Mouse (Mus musculus) bone marrow, adult 2 months (tissue): ENCODE results near the gene Scn5a. TPM values are rescaled to one million over a fixed set of nuclear protein-coding genes. Genes with fewer than 3 reads are reported as not detected.
A peak's percentile ranks its signal among the peaks of the same experiment; 100 is the strongest.

Source experiments
- H3K27ac ChIP-seq: fragments of 200-500 bp; 2 replicates; pipeline ENCODE4 v1.5.1; 2012; ENCODE audit warnings: low read depth, mild to moderate bottlenecking, control low read depth, inconsistent platforms, low read length; ENCODE audit not compliant: control insufficient read depth, poor library complexity, insufficient read depth
- H3K4me1 ChIP-seq: fragments of 200-500 bp; 2 replicates; pipeline ENCODE4 v1.6.1; 2011; ENCODE audit warnings: low read length; ENCODE audit not compliant: control insufficient read depth, insufficient read depth
- H3K4me3 ChIP-seq: fragments of 200-500 bp; replicated peaks from 2 replicates; pipeline ENCODE3; 2011; ENCODE audit warnings: mild to moderate bottlenecking, low read depth, low read length, control low read depth; ENCODE audit not compliant: control insufficient read depth
- CTCF ChIP-seq: fragments of 200-500 bp; IDR thresholded peaks from 2 replicates; pipeline ENCODE4 v1.5.1; 2011; ENCODE audit warnings: low read length, control low read depth; ENCODE audit not compliant: control insufficient read depth, insufficient read depth
- POLR2A ChIP-seq: fragments of 200-500 bp; IDR thresholded peaks from 2 replicates; pipeline ENCODE4 v1.6.1; 2011; ENCODE audit warnings: low read depth, mild to moderate bottlenecking, control low read depth, low read length, borderline replicate concordance; ENCODE audit not compliant: control insufficient read depth
- WGBS: fragments of 180-500 bp; shearing (Covaris S2); methylation state at CpG from one replicate; pipeline ENCODE4 v1.1.7; 2018; 5-methylcytosine and 5-hydroxymethylcytosine counted together
- polyA plus RNA-seq: library from polyadenylated mRNA; stranded (reverse); fragments of >200 nt; gene quantifications from 2 replicates; pipeline ENCODE4 v1.2.4, GENCODE M21; 2011; ENCODE audit warnings: low replicate concordance; ENCODE audit not compliant: missing spikeins, insufficient read depth, insufficient read length

Scn5a gene
- polyA plus RNA-seq, 1 experiment = not detected

- TF ChIP-seq CTCF = no peak
- Histone ChIP-seq H3K27ac (no peak overlapping the region), H3K4me1 (no peaks in the 10 kb centered on the region), H3K4me3 (no peak overlapping the region)
- WGBS = 40% methylated on average over 11 of the region's 11 CpGs
These were observed 100.5 kb downstream of the Scn5a start for GRCm38 (mm10) chr9:119478345-119478744.

- 24% methylated on average over 6 of the region's 6 CpGs for WGBS
- TF ChIP-seq CTCF (no peak), POLR2A (no peak)
- no peak overlapping the region for H3K4me3 ChIP-seq
- no peak overlapping the region for H3K27ac ChIP-seq
- H3K4me1 ChIP-seq = no peaks in the 10 kb centered on the region
These were observed 101.1 kb downstream of the Scn5a start for GRCm38 (mm10) chr9:119477754-119478153.

GRCm38 (mm10) chr9:119474717-119475611 is 103.9 kb downstream of the Scn5a start:
- no peak overlapping the region for H3K27ac ChIP-seq
- WGBS = 73% methylated on average over 15 of the region's 15 CpGs
- H3K4me3 ChIP-seq = no peak overlapping the region
- TF ChIP-seq POLR2A (no peak), CTCF (no peak)
- 0 out of 2 replicates have a peak, but pooled peaks cover 1% of the 10 kb centered on the region for H3K4me1 ChIP-seq

- Histone ChIP-seq H3K4me3 (no peak overlapping the region), H3K4me1 (0 out of 2 replicates have a peak, but pooled peaks cover 1% of the 10 kb centered on the region)
These were observed 105.1 kb downstream of the Scn5a start for GRCm38 (mm10) chr9:119473608-119474164.

GRCm38 (mm10) chr9:119473011-119473410 is 105.8 kb downstream of the Scn5a start:
- Histone ChIP-seq H3K4me1 (0 out of 2 replicates have a peak, but pooled peaks cover 1% of the 10 kb centered on the region), H3K4me3 (no peak overlapping the region), H3K27ac (no peak overlapping the region)
- 92% methylated on average over 1 of the region's 1 CpGs for WGBS
- TF ChIP-seq POLR2A = no peak
- TF ChIP-seq CTCF = no peak

More at GRCm38 (mm10) chr9:119473608-119474164, 105.1 kb downstream of the Scn5a start:
- WGBS = 76% methylated on average over 9 of the region's 9 CpGs
- TF ChIP-seq CTCF (no peak), POLR2A (no peak)
- H3K27ac ChIP-seq = no peak overlapping the region

GRCm38 (mm10) chr9:119472412-119472918 is 106.4 kb downstream of the Scn5a start:
- H3K27ac ChIP-seq = no peak overlapping the region
- 0 out of 2 replicates have a peak, but pooled peaks cover 1% of the 10 kb centered on the region for H3K4me1 ChIP-seq
- WGBS = 90% methylated on average over 11 of the region's 11 CpGs
- TF ChIP-seq POLR2A (no peak), CTCF (no peak)
- no peak overlapping the region for H3K4me3 ChIP-seq

GRCm38 (mm10) chr9:119469691-119470353 is 109.0 kb downstream of the Scn5a start:
- peak; percentile 48; the same call in 1 of the 2 replicates for TF ChIP-seq POLR2A
- TF ChIP-seq CTCF = no peak
- 71% methylated on average over 8 of the region's 8 CpGs for whole genome bisulfite sequencing
- Histone ChIP-seq H3K4me3 (no peak overlapping the region), H3K27ac (peak overlapping the region; percentile 49), H3K4me1 (peaks cover 1% of the 10 kb centered on the region; the same call in 1 of the 2 replicates)

GRCm38 (mm10) chr9:119465595-119465994 is 113.2 kb downstream of the Scn5a start:
- TF ChIP-seq CTCF (peak; percentile 39; the same call in 1 of the 2 replicates), POLR2A (no peak)
- Histone ChIP-seq H3K4me1 (no peaks in the 10 kb centered on the region; the same call in 1 of the 2 replicates), H3K27ac (no peak overlapping the region), H3K4me3 (no peak overlapping the region)
- WGBS = 59% methylated on average over 7 of the region's 7 CpGs
